Mouse (Mus musculus): ENCODE data around the gene Ibsp.

Ibsp gene

GRCm38 (mm10) chr5:104344526-104345240, 45.7 kb downstream of the Ibsp start:
- no peak for DNase-seq

GRCm38 (mm10) chr5:104345241-104345630, 46.3 kb downstream of the Ibsp start:
- DNase-seq = no peak

GRCm38 (mm10) chr5:104351041-104351440, 52.1 kb downstream of the Ibsp start:
- no peak for DNase-seq

GRCm38 (mm10) chr5:104351874-104352273, 52.9 kb downstream of the Ibsp start:
- no peak for DNase-seq

- DNase-seq = no peak
Measured at GRCm38 (mm10) chr5:104357575-104357974, 58.6 kb downstream of the Ibsp start.

GRCm38 (mm10) chr5:104358592-104358991, 59.6 kb downstream of the Ibsp start:
- DNase-seq = no peak

GRCm38 (mm10) chr5:104359257-104359656, 60.3 kb downstream of the Ibsp start:
- no peak for DNase-seq
